Mouse (Mus musculus): ENCODE measurements around the gene St6galnac1.
"Not testable (repeated sequence)": the region's sequence is repeated elsewhere in the genome, so short reads cannot be mapped to it uniquely, and the experiment has no call there.

The St6galnac1 gene

DNA sequence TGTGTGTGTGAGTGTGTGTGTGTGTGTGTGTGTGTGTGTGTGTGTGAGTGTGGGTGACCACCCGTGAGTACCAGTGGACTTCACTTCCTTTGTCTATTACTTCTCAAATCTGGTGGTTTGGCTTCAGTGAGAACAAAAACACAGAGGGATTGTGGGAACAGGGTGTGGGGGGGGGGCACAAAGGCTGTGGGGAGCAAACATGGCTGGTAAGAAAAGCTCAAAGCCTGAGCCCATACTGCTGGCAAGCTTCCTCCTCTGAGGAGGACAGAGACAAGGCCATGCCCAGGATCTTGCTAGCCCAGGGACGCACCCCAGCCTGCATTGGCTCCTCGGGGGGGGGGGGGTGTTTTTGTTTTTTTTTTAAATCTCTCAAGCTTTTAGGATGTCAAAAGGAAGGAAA, 32.2 kb upstream of the St6galnac1 start:
- DNase-seq (ENCODE audit: low read depth, low spot score), result no peak

DNA sequence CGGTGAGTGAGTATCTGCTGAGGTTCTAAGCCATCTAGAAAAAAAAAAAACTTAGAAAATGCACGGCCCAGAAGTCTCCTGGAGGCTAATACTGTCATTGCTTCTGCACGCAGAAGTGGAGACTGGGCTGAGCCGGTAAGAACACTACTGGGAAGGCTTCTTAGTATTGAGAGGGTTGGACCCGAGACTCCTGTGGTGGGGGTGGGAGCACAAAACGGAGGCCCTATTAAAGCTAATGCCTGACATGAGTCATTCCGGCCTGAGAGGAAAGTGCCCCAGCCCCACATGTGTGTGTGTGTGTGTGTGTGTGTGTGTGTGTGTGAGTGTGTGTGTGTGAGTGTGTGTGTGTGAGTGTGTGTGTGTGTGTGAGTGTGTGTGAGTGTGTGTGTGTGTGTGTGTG, 31.8 kb upstream of the St6galnac1 start:
- peak; percentile 30 for DNase-seq (ENCODE audit: low read depth, low spot score)

DNA sequence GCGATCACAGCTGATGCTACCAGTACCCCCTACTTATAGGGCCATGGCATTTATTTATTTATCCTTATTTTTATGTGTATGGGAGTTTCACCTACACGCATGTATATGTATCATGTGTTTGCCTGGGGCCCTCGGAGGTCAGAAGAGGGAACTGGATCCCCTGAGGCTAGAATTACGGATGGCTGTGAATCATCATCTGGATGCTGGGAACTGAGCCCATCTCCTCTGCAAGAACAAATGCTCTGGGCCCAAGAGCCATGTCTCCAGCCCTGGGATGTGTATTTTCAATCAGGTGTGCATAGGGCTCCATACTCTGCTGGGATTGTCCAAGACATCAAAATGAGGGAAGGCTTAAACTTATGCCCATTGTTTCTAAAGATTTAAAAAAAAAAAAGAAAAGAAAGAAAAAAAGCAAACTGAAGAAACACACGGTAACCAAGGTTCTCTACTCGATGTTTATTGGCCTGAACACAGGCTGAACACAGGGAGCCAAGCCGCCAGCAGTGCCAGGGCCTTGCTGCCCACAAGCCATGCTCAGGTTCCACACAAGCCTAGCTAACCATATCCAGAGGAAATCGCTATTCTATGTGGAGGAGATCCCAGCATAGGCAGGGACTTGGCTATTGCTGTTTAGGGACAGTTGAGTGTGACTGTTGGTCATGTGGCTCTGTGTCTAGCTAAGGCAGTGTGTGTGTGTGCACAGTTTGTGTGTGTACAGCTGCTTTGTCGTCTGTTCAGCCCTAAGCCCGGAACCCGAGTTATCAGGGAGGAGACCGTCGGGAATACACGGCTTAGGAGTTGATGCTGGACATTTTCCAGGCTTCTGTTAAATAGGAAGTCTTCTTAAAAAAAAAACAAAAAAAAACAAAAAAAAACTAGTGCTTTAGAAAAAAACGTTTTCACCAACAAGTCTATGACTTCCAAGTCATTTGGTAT, 31.1 kb upstream of the St6galnac1 start:
- DNase-seq (ENCODE audit: low read depth, low spot score), result no peak

DNA sequence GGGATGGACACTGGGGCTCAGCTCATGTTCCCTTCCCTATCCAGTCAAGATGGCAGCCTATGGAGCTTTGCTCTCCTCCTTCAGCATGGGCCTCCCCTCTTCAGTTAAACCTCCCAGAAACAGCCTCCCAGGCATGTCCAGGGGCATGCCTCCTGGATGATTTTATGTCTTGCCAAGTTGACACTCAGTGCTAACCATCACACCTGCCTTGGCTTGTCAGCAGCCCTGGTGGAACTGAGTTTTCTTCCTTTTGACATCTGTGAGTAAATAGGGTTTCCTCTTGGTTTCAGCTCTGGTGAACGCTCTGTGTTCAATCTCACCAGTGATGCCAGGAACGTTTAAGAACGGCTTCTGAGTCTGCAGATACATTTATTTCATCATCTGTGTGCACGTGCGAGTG, 27.4 kb upstream of the St6galnac1 start:
- no peak for DNase-seq (ENCODE audit: low read depth, low spot score)

DNA sequence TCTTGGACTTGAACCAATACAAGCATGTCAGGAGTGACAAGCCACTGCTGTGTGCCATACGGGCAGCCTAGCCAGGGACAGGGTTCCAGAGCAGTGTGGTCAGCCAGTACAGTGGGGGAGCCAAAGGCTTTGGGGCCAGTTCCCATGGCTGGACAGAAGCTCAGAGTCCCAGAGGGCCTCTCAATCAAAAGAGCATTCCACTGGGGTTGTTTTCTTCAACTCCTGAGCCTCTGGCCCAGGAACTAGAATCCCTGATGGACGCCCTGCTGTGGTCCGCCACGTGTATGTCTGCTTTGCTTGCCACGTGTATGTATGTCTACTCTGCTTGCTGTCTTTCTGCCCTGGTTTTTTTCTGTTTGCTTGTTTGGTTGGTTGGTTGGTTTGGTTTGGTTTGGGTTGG, 25.8 kb upstream of the St6galnac1 start:
- DNase-seq (ENCODE audit: low read depth, low spot score), result no peak

DNA sequence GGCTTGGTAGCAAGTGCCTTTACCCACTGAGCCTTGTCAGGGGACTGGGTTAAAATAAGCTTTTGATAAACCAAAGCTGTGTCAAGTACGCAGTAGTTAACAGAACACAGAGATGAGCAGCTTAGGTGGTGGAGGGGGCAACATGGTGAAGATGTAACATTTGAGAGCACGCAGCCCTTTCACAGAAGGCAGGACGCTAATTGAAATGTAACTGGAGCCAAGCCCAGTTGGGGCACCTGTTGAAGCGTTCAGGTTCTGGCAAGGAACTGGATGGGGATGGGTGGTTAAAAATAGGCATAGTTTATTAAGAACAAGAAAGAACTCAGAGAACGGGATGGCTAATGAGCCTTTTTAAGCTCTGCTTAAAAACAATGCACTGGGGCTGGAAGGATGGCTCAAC, 24.1 kb upstream of the St6galnac1 start:
- DNase-seq (ENCODE audit: low read depth, low spot score), result no peak

DNA sequence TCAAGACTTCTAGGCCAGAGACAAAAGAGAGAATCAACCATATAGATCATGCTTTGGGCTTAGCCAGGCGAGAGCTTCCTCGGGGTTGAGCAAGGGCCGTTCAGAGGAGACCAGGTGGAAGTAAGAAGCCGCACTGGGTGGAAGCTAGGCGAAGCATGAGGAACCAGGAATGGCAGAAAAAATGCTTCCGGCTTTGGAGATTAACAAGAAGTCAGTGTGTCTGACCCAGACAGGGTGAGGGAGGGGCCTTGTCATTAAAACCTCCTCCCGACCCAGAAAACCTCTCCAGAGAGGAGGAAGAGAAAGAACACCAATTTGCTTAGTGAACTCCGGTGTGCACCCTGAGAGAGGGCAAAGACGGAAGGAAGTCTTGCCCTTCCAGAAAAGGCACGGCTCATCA, 8.9 kb upstream of the St6galnac1 start:
- DNase-seq (ENCODE audit: low read depth, low spot score), result no peak

DNA sequence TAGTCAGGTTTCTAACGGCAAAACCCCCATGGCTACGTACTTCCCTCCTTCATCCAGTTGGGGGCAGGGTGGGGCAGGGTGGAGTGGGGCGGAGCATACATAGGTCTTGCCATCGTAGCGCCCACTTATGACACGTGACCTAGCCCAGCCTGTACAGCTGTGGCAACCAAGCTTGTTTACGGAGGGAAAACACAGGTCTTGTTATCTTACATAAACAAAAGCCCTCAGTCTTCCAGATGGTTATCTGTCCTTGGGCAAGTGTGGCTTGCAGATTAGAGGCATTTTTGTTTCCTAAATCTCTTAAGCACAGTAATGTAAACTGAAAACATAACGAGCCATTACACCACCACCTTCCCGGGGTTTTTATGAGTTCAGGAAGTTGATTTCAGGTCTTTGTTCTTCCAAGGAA, 7.4 kb upstream of the St6galnac1 start:
- peak; percentile 83 for DNase-seq (ENCODE audit: low read depth, low spot score)

DNA sequence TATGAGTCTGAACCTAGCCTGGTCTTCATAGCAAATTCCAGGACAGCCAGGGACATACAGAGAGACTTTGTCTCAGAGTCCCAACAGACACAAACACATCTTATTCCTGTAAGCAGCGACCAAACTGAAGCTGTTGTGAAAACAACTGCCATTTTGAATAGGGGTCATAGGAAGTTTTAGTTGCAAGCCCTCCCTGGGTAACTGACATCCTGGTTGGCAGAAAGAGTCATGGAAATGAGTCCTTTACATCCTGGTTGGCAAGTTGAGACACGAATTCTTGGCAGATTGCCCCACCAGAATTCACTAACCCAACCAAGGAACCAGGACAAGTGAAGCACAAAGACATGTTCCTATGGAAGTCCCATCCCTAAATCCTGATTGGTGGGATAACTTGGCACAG, 2.1 kb downstream of the St6galnac1 start:
- no peak for DNase-seq (ENCODE audit: low read depth, low spot score)

DNA sequence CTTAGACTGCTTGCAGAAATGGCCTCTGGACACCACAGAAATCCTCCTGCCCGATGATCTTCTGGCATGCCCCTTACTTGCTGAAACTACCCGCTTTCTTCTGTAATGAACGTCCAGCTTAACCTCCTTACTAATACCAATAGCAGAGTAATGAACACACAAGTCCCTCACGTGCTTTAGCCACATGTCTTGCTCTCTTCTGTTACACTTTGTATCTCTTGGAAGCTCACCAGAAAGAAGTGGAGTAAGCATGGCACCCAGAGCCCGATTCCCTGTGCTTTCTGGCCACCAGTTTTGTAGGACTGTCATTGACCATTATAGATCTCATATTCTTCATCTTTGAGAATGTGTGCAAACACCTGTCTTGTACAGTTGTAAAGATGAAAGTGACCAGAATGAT, 5.4 kb downstream of the St6galnac1 start:
- DNase-seq (ENCODE audit: low read depth, low spot score), result no peak

DNA sequence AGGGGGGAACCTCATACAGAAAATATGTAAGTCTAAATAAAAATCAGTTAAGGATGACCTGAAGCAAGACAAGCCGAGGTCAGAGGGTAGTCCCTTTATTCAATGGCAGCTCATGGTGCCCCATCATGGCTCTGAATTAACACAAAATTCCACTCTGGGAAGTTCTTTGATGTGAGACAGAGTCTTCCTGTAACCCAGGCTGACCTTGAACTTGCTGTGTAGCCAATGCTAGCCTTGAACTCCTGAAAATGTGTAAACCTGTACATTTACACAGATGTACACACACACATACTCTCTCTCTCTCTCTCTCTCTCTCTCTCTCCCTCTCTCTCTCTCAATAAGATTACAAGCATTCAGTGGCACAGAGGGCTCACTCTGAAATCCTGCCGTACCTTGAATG, 10.4 kb downstream of the St6galnac1 start:
- DNase-seq (ENCODE audit: low read depth, low spot score), result peak; percentile 32

DNA sequence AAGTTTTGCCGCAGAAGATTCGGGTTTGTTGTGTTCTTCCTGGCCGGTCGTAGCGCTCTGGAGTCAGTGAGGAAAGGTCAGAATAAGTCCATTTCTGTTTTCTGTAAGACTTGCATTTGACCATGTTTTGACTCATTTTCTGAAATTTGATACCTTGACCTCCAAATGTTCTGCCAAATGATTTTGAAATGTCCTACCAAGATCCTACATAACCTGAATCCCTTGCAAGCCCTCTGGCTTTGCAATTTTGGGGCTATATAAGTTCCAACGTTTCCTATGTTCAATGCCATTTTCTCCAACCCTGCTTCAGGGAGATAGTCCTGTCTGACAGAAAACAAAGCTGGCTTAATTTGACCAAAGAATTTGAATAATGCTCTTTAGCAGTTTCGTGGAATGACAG, 11.0 kb downstream of the St6galnac1 start:
- DNase-seq (ENCODE audit: low read depth, low spot score), result no peak

DNA sequence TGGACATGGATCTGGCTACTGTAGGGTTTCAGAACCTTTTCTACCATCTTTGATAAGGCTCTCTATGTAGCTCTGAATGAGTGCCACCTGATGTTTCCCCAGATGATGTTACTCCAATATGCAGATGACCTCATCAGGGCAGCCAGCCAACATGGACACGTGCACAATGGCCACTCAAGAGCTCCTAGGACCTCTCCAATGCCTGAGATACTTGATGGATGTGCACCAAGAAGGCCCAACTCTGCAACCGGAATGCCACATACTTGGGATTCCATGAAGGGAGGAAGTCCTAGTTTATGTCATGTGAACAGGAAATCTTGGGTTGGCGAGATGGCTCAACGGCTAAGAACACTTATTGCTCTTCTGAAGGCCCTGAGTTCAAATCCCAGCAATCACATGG, 20.1 kb downstream of the St6galnac1 start:
- peak; percentile 43 for DNase-seq (ENCODE audit: low read depth, low spot score)

DNA sequence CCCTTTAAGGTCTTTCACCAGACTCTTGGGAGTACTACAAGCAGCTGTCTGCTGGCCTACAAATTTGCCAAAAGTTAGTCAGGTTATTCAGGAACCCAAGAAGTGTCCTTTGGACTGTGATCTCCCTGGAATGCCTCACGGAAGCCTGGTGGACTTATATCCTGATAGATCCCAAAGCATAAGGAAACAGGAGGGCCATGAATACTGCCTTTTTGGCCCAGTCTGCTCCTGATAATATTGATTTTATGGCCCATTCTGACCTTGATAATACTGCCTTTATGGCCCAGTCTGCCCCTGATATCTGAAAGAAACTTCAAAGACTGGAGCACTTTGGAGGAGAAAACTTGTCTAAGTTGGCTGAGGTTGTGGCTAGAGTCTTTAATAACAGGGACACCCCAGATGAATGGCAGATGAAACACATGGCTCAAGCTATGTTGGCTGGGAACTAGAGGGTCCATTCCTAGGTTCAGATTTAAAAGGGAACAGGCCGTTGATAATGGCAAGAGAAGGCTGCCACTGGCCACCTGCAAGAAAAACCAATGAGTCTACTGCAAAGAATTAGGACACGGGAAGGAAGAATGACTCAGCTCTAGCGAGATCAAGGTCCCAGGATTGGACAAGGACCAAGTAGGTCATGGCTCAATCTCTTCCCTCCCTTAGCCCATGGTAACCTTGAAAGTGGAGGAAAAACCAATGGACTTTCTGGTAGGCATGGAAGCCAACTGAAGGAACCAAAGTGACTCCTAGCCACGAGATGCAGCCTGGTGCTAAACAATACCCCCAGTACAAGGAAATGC, 21.4 kb downstream of the St6galnac1 start:
- DNase-seq (ENCODE audit: low read depth, low spot score), result peak; percentile 24

DNA sequence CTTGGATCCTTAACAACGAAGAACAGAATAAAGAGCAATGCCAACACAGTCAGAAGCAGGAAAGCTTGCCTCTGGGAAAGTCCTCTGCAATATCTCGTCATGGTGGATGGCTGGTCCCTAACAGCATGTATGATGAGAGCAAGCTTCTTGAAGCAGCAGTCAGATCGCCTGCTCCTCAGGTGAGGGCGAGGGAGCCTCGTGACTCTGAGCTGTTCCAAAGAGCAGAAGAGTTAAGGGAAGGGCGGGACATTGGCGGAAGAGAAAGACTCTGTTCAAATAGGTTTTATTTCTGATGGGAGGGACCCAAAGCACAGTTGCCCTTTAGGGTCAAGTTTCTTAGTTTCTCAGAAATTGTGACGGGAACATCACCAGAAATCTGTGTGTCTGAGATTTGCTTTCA, 25.6 kb downstream of the St6galnac1 start:
- DNase-seq (ENCODE audit: low read depth, low spot score), result no peak

DNA sequence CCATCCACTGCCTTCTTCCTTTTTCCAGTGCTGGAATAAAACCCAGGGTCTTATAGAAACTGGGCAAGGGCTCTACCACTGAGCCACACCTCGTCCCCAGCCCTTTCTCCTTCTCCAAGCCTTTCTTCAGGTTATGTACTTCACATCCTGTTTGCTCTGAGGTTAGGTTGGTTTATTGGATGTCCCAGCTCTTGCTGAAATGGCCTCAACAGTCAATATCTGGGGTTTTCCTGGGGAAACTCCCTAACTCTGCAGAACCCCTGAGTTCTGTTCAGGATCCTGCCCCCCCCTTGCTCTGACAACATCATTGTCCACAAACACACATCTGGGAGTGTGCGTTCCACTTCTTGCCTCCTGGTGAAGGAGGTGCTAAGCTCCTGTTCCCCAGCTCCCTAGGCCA, 26.6 kb downstream of the St6galnac1 start:
- DNase-seq (ENCODE audit: low read depth, low spot score), result not testable (repeated sequence)

DNA sequence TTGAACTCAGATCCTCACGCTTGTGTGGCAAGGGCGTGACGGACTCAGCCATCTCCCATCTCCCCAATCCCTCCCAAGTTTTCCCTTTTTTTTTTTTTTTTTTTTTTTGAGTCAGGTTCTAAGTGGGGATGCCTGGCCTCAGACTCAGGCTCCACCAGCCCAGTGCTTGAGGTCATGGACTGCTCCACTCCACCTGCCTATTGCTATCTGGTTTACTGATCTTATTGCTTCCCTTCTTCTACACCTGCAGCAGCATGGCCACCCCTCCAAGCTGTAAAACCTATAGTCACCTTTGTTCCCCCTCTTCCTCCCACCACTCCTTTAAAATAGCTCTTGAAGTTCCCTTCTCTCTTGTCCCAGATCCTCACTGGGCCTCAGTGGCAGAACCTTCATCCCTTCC, 28.5 kb downstream of the St6galnac1 start:
- not testable (repeated sequence) for DNase-seq (ENCODE audit: low read depth, low spot score)

DNA sequence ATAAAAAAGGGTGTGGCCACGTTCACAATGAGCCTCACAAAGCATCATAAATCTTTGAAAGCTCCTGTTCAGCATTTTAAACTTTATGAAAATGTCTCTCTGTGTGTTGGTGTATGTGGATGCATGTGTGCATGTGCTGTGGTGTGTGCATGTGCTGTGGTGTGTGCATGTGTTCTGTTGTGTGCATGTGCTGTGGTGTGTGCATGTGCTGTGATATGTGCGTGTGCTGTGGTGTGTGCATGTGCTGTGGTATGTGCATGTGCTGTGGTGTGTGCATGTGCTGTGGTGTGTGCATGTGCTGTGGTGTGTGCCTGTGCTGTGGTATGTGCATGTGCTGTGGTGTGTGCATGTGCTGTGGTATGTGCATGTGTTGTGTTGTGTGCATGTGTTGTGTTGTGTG, 29.9 kb downstream of the St6galnac1 start:
- DNase-seq (ENCODE audit: low read depth, low spot score), result peak; percentile 20

DNA sequence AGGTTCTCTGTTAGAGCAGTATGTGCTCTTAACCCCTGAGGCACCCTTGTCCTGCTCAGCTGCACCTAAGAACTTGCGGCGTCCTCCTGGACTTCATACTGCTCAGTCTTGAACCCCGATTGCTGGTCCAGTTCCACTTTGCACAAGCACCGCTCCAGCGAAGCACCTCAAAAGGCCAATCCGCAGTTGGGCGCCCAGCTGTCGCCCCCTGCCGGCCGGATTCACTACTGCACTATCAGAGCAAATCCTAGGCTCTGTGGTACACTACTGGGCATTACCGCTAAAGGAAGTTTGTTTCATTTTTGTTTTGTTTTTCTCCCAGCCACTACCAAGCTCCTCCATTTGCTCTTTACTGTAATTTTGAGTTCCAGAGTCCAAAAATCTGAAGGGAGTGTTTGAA, 36.9 kb downstream of the St6galnac1 start:
- DNase-seq (ENCODE audit: low read depth, low spot score), result peak; percentile 49

DNA sequence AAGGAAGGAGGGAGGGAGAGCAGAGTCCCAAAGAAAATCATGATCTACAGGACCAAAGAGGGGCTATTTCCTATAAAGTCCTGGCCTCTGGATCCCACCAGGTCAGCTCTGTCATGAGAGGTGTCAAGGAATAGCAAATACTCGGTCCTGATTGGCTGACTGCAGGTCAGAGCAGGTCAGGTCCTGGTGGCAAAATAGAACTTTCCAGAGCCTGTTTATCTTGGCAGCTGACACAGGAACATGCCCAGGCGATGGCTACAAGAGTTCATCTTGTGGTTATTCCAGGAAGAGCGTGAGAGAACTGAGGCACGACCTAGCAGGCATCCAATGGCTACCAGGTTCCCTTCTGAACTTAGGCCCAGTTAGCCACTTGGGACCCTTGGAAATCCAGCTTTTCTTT, 42.8 kb downstream of the St6galnac1 start:
- no peak for DNase-seq (ENCODE audit: low read depth, low spot score)

DNA sequence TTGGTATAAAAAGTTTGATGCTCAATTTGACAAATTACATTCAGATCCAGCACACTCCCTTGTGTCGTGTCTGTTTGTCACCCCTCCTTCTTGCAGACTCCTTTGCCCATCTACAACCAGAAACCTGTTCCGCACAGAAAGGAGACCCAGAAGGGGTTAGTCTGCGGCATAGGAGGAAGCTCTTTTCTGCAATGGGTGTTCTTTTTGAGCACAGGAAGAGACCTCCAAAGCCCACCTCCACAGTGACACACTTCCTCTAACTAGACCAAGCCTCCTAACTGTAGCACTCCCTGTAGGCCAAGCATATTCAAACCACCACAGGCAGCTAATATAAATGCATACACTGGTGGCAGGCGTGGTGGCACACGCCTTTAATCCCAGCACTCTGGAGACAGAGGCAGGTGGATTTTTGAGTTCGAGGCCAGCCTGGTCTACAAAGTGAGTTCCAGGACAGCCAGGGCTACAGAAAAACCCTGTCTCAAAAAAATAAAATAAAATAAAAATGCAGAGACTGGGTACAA, 44.2 kb downstream of the St6galnac1 start:
- DNase-seq (ENCODE audit: low read depth, low spot score), result not testable (repeated sequence)

DNA sequence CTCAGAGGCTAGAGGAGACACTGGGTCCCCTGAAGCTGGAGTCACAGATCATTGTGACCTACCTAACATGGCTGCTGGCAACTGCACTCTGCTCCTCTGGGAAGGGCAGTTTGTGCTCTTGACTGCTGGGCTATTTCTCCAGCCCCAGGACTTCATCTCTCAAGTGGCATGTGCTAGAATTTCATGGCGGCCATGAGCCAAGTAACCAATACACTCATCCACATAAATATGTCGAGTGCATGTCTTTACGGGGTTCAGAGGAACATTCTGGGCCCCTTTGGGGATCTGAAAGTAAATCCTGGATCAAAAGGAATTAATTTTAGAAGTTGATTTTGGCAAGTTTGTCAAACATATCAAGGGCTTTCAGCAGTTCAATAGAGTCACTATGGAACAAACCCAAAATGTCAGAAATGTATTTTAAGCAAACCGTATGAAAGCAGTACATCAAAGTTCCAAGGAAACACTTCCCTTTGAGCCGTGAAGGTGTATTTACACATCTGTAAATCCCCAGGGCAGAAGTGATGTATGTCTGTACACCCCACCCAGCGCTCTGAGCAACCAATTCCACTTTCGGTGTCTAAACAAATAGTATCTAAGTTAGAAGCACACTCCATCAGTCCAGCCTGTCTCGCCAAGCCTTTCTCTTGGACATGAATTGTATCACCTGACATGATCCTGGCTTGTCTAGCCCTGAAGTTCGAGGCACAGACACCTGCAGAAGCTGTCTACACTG, 45.9 kb downstream of the St6galnac1 start:
- no peak for DNase-seq (ENCODE audit: low read depth, low spot score)
